Mouse (Mus musculus): ENCODE measurements around the gene Xpr1. TPM values are rescaled to one million over a fixed set of nuclear protein-coding genes. Genes with fewer than 3 reads are reported as not detected.

The Xpr1 gene
- polyA plus RNA-seq (2015; fragmentation: Nextera tagmentation; extraction: Ambion mirVana), result 62.0 and 64.3 TPM in 2 replicates

GRCm38 (mm10) chr1:155416701-155417677 is at the start of gene Xpr1:
TSS of gene Xpr1 (minus strand) at chr1:155417415.
- ATAC-seq, result peak; percentile 93
- Histone ChIP-seq H3K4me3 (replicated peaks) (peak within 1 kb of the TSS; percentile 73), H3K36me3 (no peaks in the 10 kb centered on the region), H3K4me1 (replicated peaks) (peaks cover 22% of the 10 kb centered on the region), H3K4me2 (replicated peaks) (peak within 1 kb of the TSS; percentile 51), H3K9me3 (no peaks in the 10 kb centered on the region), H3K27me3 (no peaks in the 10 kb centered on the region), H3K9ac (replicated peaks) (peak within 1 kb of the TSS; percentile 87), H3K27ac (peak within 1 kb of the TSS; percentile 97)
- under 1% methylated on average over 72 of the region's 82 CpGs for WGBS

DNA sequence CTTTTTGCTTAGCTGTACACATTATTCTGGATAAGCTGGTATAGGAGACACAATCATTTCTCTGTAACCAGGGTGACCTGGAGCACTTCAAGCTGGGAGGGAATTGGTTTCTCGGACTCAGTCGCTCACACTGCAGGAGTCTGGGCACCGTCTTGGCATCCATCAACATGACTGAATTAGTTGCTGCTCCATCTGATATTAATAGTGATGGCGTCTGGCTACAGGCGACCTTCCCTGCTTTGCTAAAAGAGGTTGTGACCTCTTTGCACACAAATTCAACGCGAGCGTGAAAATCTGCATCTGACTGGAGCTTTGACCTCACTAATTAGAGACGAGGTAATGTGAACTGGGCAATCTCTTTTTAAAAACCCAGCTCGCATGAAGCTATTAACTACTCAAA is 46.2 kb upstream of the Xpr1 start:
- Histone ChIP-seq H3K4me3 (replicated peaks) (no peak overlapping the region), H3K9ac (replicated peaks) (no peak overlapping the region), H3K27me3 (no peaks in the 10 kb centered on the region), H3K27ac (no peak overlapping the region), H3K36me3 (no peaks in the 10 kb centered on the region), H3K4me2 (replicated peaks) (no peak overlapping the region), H3K9me3 (no peaks in the 10 kb centered on the region), H3K4me1 (replicated peaks) (peaks cover 11% of the 10 kb centered on the region)
- ATAC-seq, result no peak
- WGBS, result 43% methylated on average over 10 of the region's 10 CpGs

GRCm38 (mm10) chr1:155462582-155462981 is 45.4 kb upstream of the Xpr1 start:
- Histone ChIP-seq H3K9me3 (no peaks in the 10 kb centered on the region), H3K4me1 (replicated peaks) (peaks cover 11% of the 10 kb centered on the region), H3K4me3 (replicated peaks) (no peak overlapping the region), H3K27ac (no peak overlapping the region), H3K4me2 (replicated peaks) (no peak overlapping the region), H3K36me3 (no peaks in the 10 kb centered on the region), H3K27me3 (no peaks in the 10 kb centered on the region), H3K9ac (replicated peaks) (no peak overlapping the region)
- ATAC-seq, result no peak
- WGBS, result 81% methylated on average over 5 of the region's 5 CpGs

GRCm38 (mm10) chr1:155457532-155457931 is 40.3 kb upstream of the Xpr1 start:
- H3K36me3 ChIP-seq, result no peaks in the 10 kb centered on the region
- no peak overlapping the region for H3K4me2 ChIP-seq (replicated peaks)
- H3K4me3 ChIP-seq (replicated peaks), result no peak overlapping the region
- H3K4me1 ChIP-seq (replicated peaks), result no peaks in the 10 kb centered on the region
- ATAC-seq, result no peak
- WGBS, result 86% methylated on average over 7 of the region's 7 CpGs
- no peaks in the 10 kb centered on the region for H3K9me3 ChIP-seq
- H3K27me3 ChIP-seq, result no peaks in the 10 kb centered on the region
- no peak overlapping the region for H3K27ac ChIP-seq
- no peak overlapping the region for H3K9ac ChIP-seq (replicated peaks)

GRCm38 (mm10) chr1:155453180-155453579 is 36.0 kb upstream of the Xpr1 start:
- ATAC-seq, result no peak
- no peak overlapping the region for H3K4me2 ChIP-seq (replicated peaks)
- H3K36me3 ChIP-seq, result no peaks in the 10 kb centered on the region
- H3K4me3 ChIP-seq (replicated peaks), result no peak overlapping the region
- no peaks in the 10 kb centered on the region for H3K9me3 ChIP-seq
- no peaks in the 10 kb centered on the region for H3K27me3 ChIP-seq
- no peak overlapping the region for H3K9ac ChIP-seq (replicated peaks)
- peaks cover 11% of the 10 kb centered on the region for H3K4me1 ChIP-seq (replicated peaks)
- no peak overlapping the region for H3K27ac ChIP-seq
- 90% methylated on average over 8 of the region's 8 CpGs for WGBS

DNA sequence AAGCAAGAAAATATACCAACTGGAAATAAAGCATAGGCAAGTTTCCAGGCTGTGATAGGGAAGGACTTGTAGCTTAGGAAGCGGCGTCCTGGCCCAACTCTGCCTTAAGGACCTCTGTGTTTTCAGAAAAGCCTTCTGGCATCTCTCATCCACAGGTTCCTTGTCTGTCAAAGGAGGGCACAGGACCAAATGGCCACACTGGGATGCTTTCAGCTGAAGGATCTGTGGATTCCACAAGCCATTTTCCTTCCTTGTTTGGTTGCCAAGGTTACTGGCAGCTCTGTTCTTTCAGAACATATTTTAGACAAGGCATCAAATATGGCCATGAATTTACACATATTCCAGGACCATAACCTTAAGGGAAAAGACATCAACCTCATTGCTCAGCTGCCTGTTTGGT is 31.7 kb upstream of the Xpr1 start:
- no peak overlapping the region for H3K9ac ChIP-seq (replicated peaks)
- no peak overlapping the region for H3K27ac ChIP-seq
- peaks cover 16% of the 10 kb centered on the region for H3K4me1 ChIP-seq (replicated peaks)
- no peak overlapping the region for H3K4me2 ChIP-seq (replicated peaks)
- H3K27me3 ChIP-seq, result no peaks in the 10 kb centered on the region
- no peaks in the 10 kb centered on the region for H3K9me3 ChIP-seq
- WGBS, result 76% methylated on average over 2 of the region's 2 CpGs
- no peaks in the 10 kb centered on the region for H3K36me3 ChIP-seq
- ATAC-seq, result no peak
- no peak overlapping the region for H3K4me3 ChIP-seq (replicated peaks)

- Histone ChIP-seq H3K4me3 (replicated peaks) (no peak overlapping the region), H3K4me1 (replicated peaks) (peaks cover 28% of the 10 kb centered on the region), H3K27ac (no peak overlapping the region), H3K9ac (replicated peaks) (no peak overlapping the region), H3K27me3 (no peaks in the 10 kb centered on the region), H3K9me3 (no peaks in the 10 kb centered on the region), H3K4me2 (replicated peaks) (no peak overlapping the region), H3K36me3 (no peaks in the 10 kb centered on the region)
- ATAC-seq, result no peak
- WGBS, result 70% methylated on average over 6 of the region's 6 CpGs
These were observed 30.1 kb upstream of the Xpr1 start for GRCm38 (mm10) chr1:155447277-155447676.

GRCm38 (mm10) chr1:155443115-155443514 is 25.9 kb upstream of the Xpr1 start:
- no peaks in the 10 kb centered on the region for H3K36me3 ChIP-seq
- H3K9me3 ChIP-seq, result no peaks in the 10 kb centered on the region
- WGBS, result 56% methylated on average over 4 of the region's 4 CpGs
- peak overlapping the region; percentile 83 for H3K27ac ChIP-seq
- no peak overlapping the region for H3K9ac ChIP-seq (replicated peaks)
- peaks cover 39% of the 10 kb centered on the region for H3K4me1 ChIP-seq (replicated peaks)
- ATAC-seq, result peak; percentile 73; the same call in 1 of the 2 replicates
- no peak overlapping the region for H3K4me2 ChIP-seq (replicated peaks)
- no peak overlapping the region for H3K4me3 ChIP-seq (replicated peaks)
- no peaks in the 10 kb centered on the region for H3K27me3 ChIP-seq

DNA sequence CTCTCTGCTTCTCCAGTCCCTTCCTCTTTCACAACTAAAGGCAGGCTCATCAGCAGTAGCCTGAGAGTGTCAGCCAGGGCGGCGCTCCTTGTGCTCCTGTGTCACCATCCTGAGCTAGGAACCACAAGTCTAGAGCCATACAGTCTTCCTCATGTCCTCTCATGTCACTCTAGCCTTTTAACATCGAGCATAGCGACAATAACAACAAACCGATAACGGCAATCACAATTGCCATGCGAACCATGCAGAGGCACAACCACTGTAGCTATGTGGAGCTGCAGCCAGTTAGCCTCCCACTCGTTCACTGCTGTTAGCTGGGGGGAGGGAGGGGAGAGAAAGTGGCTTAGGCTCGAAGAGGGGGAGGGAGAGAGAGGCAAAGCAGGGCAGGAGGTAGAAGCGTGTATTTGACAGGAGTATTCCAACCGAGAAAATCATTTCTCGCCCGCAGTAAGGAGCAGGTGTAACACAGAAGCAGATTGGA is 25.3 kb upstream of the Xpr1 start:
- Histone ChIP-seq H3K4me1 (replicated peaks) (peaks cover 39% of the 10 kb centered on the region), H3K4me2 (replicated peaks) (0 out of 2 replicates have a peak overlapping the region, but pooled peaks have one; percentile 13), H3K27me3 (no peaks in the 10 kb centered on the region), H3K9ac (replicated peaks) (no peak overlapping the region), H3K9me3 (no peaks in the 10 kb centered on the region), H3K27ac (peak overlapping the region; percentile 83), H3K36me3 (no peaks in the 10 kb centered on the region), H3K4me3 (replicated peaks) (no peak overlapping the region)
- peak; percentile 84 for ATAC-seq
- WGBS, result 52% methylated on average over 13 of the region's 13 CpGs

GRCm38 (mm10) chr1:155439551-155439950 is 22.3 kb upstream of the Xpr1 start:
- no peak overlapping the region for H3K4me3 ChIP-seq (replicated peaks)
- no peaks in the 10 kb centered on the region for H3K27me3 ChIP-seq
- H3K36me3 ChIP-seq, result no peaks in the 10 kb centered on the region
- ATAC-seq, result no peak
- H3K27ac ChIP-seq, result peak overlapping the region; percentile 53; the same call in 1 of the 2 replicates
- no peak overlapping the region for H3K9ac ChIP-seq (replicated peaks)
- H3K9me3 ChIP-seq, result no peaks in the 10 kb centered on the region
- WGBS, result 38% methylated on average over 7 of the region's 7 CpGs
- no peak overlapping the region for H3K4me2 ChIP-seq (replicated peaks)
- H3K4me1 ChIP-seq (replicated peaks), result peaks cover 34% of the 10 kb centered on the region

DNA sequence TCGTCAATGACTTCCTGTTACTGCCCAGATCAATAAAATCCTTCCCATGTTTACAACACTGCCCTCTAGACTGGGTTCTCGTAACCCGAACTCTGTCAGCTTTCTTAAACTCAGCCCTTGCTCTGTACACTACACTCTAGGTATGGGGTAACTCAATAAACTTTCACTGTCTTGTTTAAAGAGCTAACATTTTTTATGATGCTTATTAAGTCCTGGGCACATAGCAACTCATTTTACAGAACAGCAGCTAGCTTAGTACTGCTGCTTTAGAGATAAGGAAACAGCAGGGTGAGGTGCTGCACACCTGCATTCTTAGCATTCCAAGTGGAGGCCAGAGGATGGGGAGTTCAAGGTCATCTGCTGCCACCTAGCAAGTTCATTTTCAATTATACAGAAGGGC is 21.3 kb upstream of the Xpr1 start:
- Histone ChIP-seq H3K36me3 (no peaks in the 10 kb centered on the region), H3K4me1 (replicated peaks) (peaks cover 32% of the 10 kb centered on the region), H3K4me2 (replicated peaks) (no peak overlapping the region), H3K27ac (no peak overlapping the region), H3K9me3 (no peaks in the 10 kb centered on the region), H3K4me3 (replicated peaks) (no peak overlapping the region), H3K9ac (replicated peaks) (no peak overlapping the region), H3K27me3 (no peaks in the 10 kb centered on the region)
- WGBS, result 65% methylated on average over 3 of the region's 3 CpGs
- ATAC-seq, result no peak

DNA sequence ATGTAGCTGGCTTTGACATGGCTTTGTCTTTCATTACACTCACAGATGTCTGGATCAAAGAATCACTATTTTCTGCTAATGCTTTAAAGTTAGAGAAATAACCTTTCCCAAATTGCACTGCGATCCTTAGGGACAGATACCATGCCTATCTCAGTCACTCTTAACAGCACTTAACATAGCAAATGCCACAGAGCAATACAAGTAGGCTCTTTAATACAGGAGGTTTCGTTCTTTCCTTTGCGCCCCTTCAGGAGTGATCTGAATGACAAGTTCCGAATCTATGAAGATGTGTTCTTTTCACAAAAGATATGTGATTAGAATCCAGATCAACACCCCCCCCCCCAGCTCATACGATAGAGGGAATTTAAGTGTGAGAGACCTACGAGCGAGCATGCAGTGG is 12.1 kb upstream of the Xpr1 start:
- peaks cover 16% of the 10 kb centered on the region for H3K4me1 ChIP-seq (replicated peaks)
- peaks cover 9% of the 10 kb centered on the region for H3K27me3 ChIP-seq
- no peak overlapping the region for H3K4me2 ChIP-seq (replicated peaks)
- no peak overlapping the region for H3K4me3 ChIP-seq (replicated peaks)
- no peaks in the 10 kb centered on the region for H3K36me3 ChIP-seq
- no peaks in the 10 kb centered on the region for H3K9me3 ChIP-seq
- H3K9ac ChIP-seq (replicated peaks), result no peak overlapping the region
- H3K27ac ChIP-seq, result no peak overlapping the region
- 75% methylated on average over 7 of the region's 7 CpGs for WGBS
- ATAC-seq, result no peak

Measured in midbrain, embryonic 13.5 days (tissue).